Mouse (Mus musculus): ENCODE data around the gene Elmo1. TPM values are rescaled to one million over a fixed set of nuclear protein-coding genes. Genes with fewer than 3 reads are reported as not detected.
A peak's percentile ranks its signal among the peaks of the same experiment; 100 is the strongest.

Gene Elmo1
- polyA plus RNA-seq, 1 experiment: 0.68 TPM

DNA sequence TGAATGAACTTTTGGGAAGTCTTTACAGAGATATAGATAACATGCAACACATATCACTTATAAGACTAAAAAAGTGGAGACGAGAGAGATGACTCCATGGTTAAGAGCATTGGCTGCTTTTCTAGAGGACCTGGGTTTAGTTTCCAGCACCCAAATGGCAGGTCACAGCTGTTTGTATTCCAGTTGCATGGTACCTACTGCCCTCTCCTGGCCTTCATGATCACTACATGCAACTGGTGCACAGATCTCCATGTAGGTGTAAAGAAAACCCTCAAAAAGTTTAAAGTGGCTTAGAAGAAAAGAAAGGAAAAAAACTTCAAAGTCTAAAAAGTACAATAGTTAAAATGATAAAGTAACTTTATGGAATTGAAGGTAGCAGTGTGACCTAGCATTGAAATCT is 172.8 kb downstream of the Elmo1 start:
- TF ChIP-seq FLI1 (IDR thresholded peaks at IDR 0.05; ENCODE audit: low read length): no peak
- no peak for TF ChIP-seq GATA1 (IDR thresholded peaks at IDR 0.05; ENCODE audit: borderline replicate concordance, low read length)
- Histone ChIP-seq H3K9me3 (no peaks in the 10 kb centered on the region; the same call in 1 of the 2 replicates), H3K27me3 (replicated peaks) (no peaks in the 10 kb centered on the region), H3K36me3 (replicated peaks; ENCODE audit: low read length) (peaks cover 5% of the 10 kb centered on the region), H3K4me3 (replicated peaks) (no peak overlapping the region), H3K4me1 (no peaks in the 10 kb centered on the region)

DNA sequence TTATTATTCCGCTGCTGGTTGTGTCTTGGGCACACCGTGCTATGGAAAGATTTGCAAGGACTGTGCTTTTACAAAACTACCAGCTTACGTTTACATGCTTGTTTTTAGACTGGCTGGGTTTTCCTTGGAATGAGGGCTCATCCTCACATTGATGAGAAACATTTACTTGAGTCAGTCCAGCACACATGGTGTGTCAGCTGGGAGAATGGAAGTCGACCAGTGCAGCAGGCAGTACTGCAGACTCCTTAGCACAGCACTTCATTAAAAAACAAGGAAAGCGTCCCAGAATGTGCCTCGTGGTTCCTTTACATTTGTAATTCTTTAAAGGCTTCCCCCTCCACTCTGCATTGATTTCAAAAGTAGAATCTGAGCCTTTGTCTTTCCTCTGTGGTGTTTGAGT is 179.8 kb downstream of the Elmo1 start:
- Histone ChIP-seq H3K4me3 (replicated peaks) (no peak overlapping the region), H3K4me1 (peaks cover 8% of the 10 kb centered on the region; the same call in 1 of the 2 replicates), H3K36me3 (replicated peaks; ENCODE audit: low read length) (no peaks in the 10 kb centered on the region), H3K9me3 (no peaks in the 10 kb centered on the region), H3K27me3 (replicated peaks) (no peaks in the 10 kb centered on the region)
- TF ChIP-seq FLI1 (IDR thresholded peaks at IDR 0.05; ENCODE audit: low read length) (no peak), GATA1 (IDR thresholded peaks at IDR 0.05; ENCODE audit: borderline replicate concordance, low read length) (no peak)

DNA sequence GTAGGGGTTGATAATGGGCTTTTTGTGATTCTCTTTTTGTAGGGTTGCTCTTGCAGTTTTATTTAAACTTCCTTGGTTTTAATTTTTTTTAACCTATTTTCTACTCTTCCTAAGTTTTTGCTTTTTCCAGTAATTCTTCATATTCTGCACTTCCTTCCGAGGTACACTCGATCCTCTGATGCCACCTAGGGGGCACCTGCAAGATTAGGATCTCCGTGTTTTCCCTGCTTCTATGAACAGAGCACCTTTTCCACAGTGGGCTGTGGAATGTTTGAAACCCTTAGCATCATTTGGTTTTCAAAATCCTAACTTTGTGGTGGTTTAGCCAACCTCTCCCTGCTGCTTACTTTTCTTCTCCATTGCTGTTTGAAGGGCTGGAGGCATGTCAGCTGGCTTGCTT is 181.4 kb downstream of the Elmo1 start:
- no peaks in the 10 kb centered on the region for H3K27me3 ChIP-seq (replicated peaks)
- H3K4me3 ChIP-seq (replicated peaks): peak overlapping the region; percentile 18
- H3K4me1 ChIP-seq: peaks cover 8% of the 10 kb centered on the region; the same call in 1 of the 2 replicates
- no peaks in the 10 kb centered on the region for H3K36me3 ChIP-seq (replicated peaks; ENCODE audit: low read length)
- no peaks in the 10 kb centered on the region for H3K9me3 ChIP-seq
- TF ChIP-seq GATA1 (IDR thresholded peaks at IDR 0.05; ENCODE audit: borderline replicate concordance, low read length) (no peak), FLI1 (IDR thresholded peaks at IDR 0.05; ENCODE audit: low read length) (no peak)

DNA sequence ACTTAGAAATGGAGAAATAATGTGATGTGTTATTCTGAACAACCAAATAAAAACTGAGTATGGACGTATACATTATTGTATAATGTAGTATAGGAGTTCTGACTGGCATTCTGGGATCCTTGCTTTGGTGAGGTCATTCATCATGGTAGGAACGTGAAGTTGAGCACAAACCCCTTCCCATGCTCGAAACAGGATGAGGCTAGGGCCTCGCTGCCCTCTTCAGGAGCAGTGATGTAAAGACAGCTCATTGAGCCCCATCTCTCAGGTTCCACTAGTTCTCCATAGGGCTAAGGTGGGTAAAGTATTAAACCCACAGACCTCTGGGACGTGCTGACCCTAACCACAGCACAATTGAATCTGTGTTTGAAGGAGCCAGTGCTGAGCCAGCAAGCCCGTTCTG is 182.2 kb downstream of the Elmo1 start:
- Histone ChIP-seq H3K9me3 (no peaks in the 10 kb centered on the region), H3K27me3 (replicated peaks) (no peaks in the 10 kb centered on the region), H3K36me3 (replicated peaks; ENCODE audit: low read length) (no peaks in the 10 kb centered on the region), H3K4me1 (peaks cover 8% of the 10 kb centered on the region; the same call in 1 of the 2 replicates), H3K4me3 (replicated peaks) (no peak overlapping the region)
- TF ChIP-seq FLI1 (IDR thresholded peaks at IDR 0.05; ENCODE audit: low read length): no peak
- no peak for TF ChIP-seq GATA1 (IDR thresholded peaks at IDR 0.05; ENCODE audit: borderline replicate concordance, low read length)

- H3K27me3 ChIP-seq (replicated peaks): no peaks in the 10 kb centered on the region
- H3K9me3 ChIP-seq: no peaks in the 10 kb centered on the region
- no peak overlapping the region for H3K4me3 ChIP-seq (replicated peaks)
- H3K36me3 ChIP-seq (replicated peaks; ENCODE audit: low read length): peaks cover 5% of the 10 kb centered on the region
- H3K4me1 ChIP-seq: peaks cover 9% of the 10 kb centered on the region
- TF ChIP-seq FLI1 (IDR thresholded peaks at IDR 0.05; ENCODE audit: low read length) (no peak), GATA1 (IDR thresholded peaks at IDR 0.05; ENCODE audit: borderline replicate concordance, low read length) (no peak)
These were observed 189.5 kb downstream of the Elmo1 start for GRCm38 (mm10) chr13:20279889-20280288.

GRCm38 (mm10) chr13:20283891-20284290 is 193.5 kb downstream of the Elmo1 start:
- Histone ChIP-seq H3K9me3 (no peaks in the 10 kb centered on the region), H3K4me1 (peaks cover 12% of the 10 kb centered on the region), H3K36me3 (replicated peaks; ENCODE audit: low read length) (peaks cover 16% of the 10 kb centered on the region), H3K4me3 (replicated peaks) (no peak overlapping the region), H3K27me3 (replicated peaks) (no peaks in the 10 kb centered on the region)
- no peak for TF ChIP-seq GATA1 (IDR thresholded peaks at IDR 0.05; ENCODE audit: borderline replicate concordance, low read length)
- TF ChIP-seq FLI1 (IDR thresholded peaks at IDR 0.05; ENCODE audit: low read length): no peak

- Histone ChIP-seq H3K4me1 (peaks cover 4% of the 10 kb centered on the region), H3K9me3 (no peaks in the 10 kb centered on the region), H3K4me3 (replicated peaks) (no peak overlapping the region), H3K36me3 (replicated peaks; ENCODE audit: low read length) (peaks cover 28% of the 10 kb centered on the region), H3K27me3 (replicated peaks) (no peaks in the 10 kb centered on the region)
- no peak for TF ChIP-seq FLI1 (IDR thresholded peaks at IDR 0.05; ENCODE audit: low read length)
- TF ChIP-seq GATA1 (IDR thresholded peaks at IDR 0.05; ENCODE audit: borderline replicate concordance, low read length): no peak
These were observed 196.3 kb downstream of the Elmo1 start for GRCm38 (mm10) chr13:20286680-20287079.

- no peak for TF ChIP-seq FLI1 (IDR thresholded peaks at IDR 0.05; ENCODE audit: low read length)
- no peak for TF ChIP-seq GATA1 (IDR thresholded peaks at IDR 0.05; ENCODE audit: borderline replicate concordance, low read length)
- H3K36me3 ChIP-seq (replicated peaks; ENCODE audit: low read length): peaks cover 31% of the 10 kb centered on the region
- no peaks in the 10 kb centered on the region for H3K9me3 ChIP-seq
- no peak overlapping the region for H3K4me3 ChIP-seq (replicated peaks)
- H3K27me3 ChIP-seq (replicated peaks): no peaks in the 10 kb centered on the region
- peaks cover 7% of the 10 kb centered on the region for H3K4me1 ChIP-seq
These were observed 198.0 kb downstream of the Elmo1 start for GRCm38 (mm10) chr13:20288393-20288792.

GRCm38 (mm10) chr13:20290412-20290811 is 200.0 kb downstream of the Elmo1 start:
- peaks cover 7% of the 10 kb centered on the region for H3K4me1 ChIP-seq
- no peak overlapping the region for H3K4me3 ChIP-seq (replicated peaks)
- H3K36me3 ChIP-seq (replicated peaks; ENCODE audit: low read length): peaks cover 31% of the 10 kb centered on the region
- TF ChIP-seq GATA1 (IDR thresholded peaks at IDR 0.05; ENCODE audit: borderline replicate concordance, low read length) (no peak), FLI1 (IDR thresholded peaks at IDR 0.05; ENCODE audit: low read length) (no peak)
- no peaks in the 10 kb centered on the region for H3K9me3 ChIP-seq
- no peaks in the 10 kb centered on the region for H3K27me3 ChIP-seq (replicated peaks)

- Histone ChIP-seq H3K27me3 (replicated peaks) (no peaks in the 10 kb centered on the region), H3K4me1 (peaks cover 4% of the 10 kb centered on the region; the same call in 1 of the 2 replicates), H3K4me3 (replicated peaks) (no peak overlapping the region), H3K36me3 (replicated peaks; ENCODE audit: low read length) (peaks cover 30% of the 10 kb centered on the region), H3K9me3 (no peaks in the 10 kb centered on the region)
- TF ChIP-seq FLI1 (IDR thresholded peaks at IDR 0.05; ENCODE audit: low read length) (no peak), GATA1 (IDR thresholded peaks at IDR 0.05; ENCODE audit: borderline replicate concordance, low read length) (no peak)
These were observed 202.0 kb downstream of the Elmo1 start for GRCm38 (mm10) chr13:20292348-20292747.

Measured in megakaryocyte, embryonic 14.5 days (primary cell).